Mouse (Mus musculus) CH12.LX (cell line): ENCODE results near the gene Lce6a. TPM values are rescaled to one million over a fixed set of nuclear protein-coding genes. Genes with fewer than 3 reads are reported as not detected.

Source experiments
- DNase-seq: peaks from one replicate; pipeline ENCODE4 v3.0.0-alpha.2; 2013; ENCODE audit errors: extremely low read depth
- H3K27ac ChIP-seq: 2 replicates; pipeline ENCODE4 v1.5.1; 2012; ENCODE audit warnings: low read depth, mild to moderate bottlenecking, control low read depth, moderate library complexity; ENCODE audit not compliant: insufficient read depth
- H3K27me3 ChIP-seq: replicated peaks from 2 replicates; pipeline ENCODE3; 2012; ENCODE audit warnings: inconsistent platforms
- H3K36me3 ChIP-seq, 2 experiments: replicated peaks in 1 of 2; 2 replicates each; pipeline versions ENCODE3 to v1.6.1; 2012; ENCODE audit warnings: inconsistent platforms in 1 of 2, low read length in 1 of 2, mild to moderate bottlenecking in 1 of 2, mixed read lengths in 1 of 2, moderate library complexity in 1 of 2; ENCODE audit not compliant: control insufficient read depth in 1 of 2, insufficient read depth in 1 of 2
- H3K4me1 ChIP-seq, 2 experiments: 2 replicates each; pipeline ENCODE4 v1.6.1; 2012; ENCODE audit warnings: inconsistent platforms in 1 of 2, moderate library complexity in 1 of 2; ENCODE audit not compliant: insufficient read depth in 2 of 2, control insufficient read depth in 1 of 2
- H3K4me2 ChIP-seq: 2 replicates; pipeline ENCODE4 v1.6.1; 2012; ENCODE audit warnings: low read depth, mild to moderate bottlenecking, control low read depth; ENCODE audit not compliant: poor library complexity, insufficient read depth, severe bottlenecking
- H3K4me3 ChIP-seq, 3 experiments: fragments of 150-350 bp in 1 of 3; sonication (generic) in 1 of 3; replicated peaks in 1 of 3; 2 replicates each; pipeline versions ENCODE3 to v1.5.1; 2011 to 2012; ENCODE audit warnings: low read depth in 2 of 3, low read length in 2 of 3, mild to moderate bottlenecking in 2 of 3, moderate library complexity in 2 of 3, control low read depth in 1 of 3, improper control_type of control experiment in 1 of 3, inconsistent platforms in 1 of 3, mixed read lengths in 1 of 3; ENCODE audit not compliant: poor library complexity in 1 of 3
- H3K79me2 ChIP-seq: replicated peaks from 2 replicates; pipeline ENCODE4 v1.6.1; 2012; ENCODE audit warnings: mild to moderate bottlenecking, moderate library complexity; ENCODE audit not compliant: control insufficient read depth, poor library complexity, insufficient read depth, severe bottlenecking; ENCODE audit errors: extremely low read depth
- H3K9ac ChIP-seq: 2 replicates; pipeline ENCODE4 v1.6.1; 2012; ENCODE audit warnings: low read depth, mild to moderate bottlenecking, control low read depth, moderate library complexity; ENCODE audit not compliant: insufficient read depth
- H3K9me3 ChIP-seq: replicated peaks from 2 replicates; pipeline ENCODE3; 2012; ENCODE audit warnings: low read length, inconsistent platforms, mixed read lengths
- CHD1 ChIP-seq: IDR thresholded peaks from 2 replicates; pipeline ENCODE4 v1.6.1; 2012; ENCODE audit warnings: low read depth, low read length, improper control_type of control experiment, inconsistent platforms
- CTCF ChIP-seq, 2 experiments: IDR thresholded peaks in 1 of 2; conservative IDR thresholded peaks in 1 of 2; 2 replicates each; pipeline ENCODE4 v1.5.1; 2011 to 2012; ENCODE audit warnings: low read depth in 2 of 2, low read length in 2 of 2, improper control_type of control experiment in 1 of 2, inconsistent platforms in 1 of 2, mild to moderate bottlenecking in 1 of 2, moderate library complexity in 1 of 2
- EP300 ChIP-seq: IDR thresholded peaks from 2 replicates; pipeline ENCODE4 v1.6.1; 2011; ENCODE audit warnings: low read length, improper control_type of control experiment
- HCFC1 ChIP-seq: IDR thresholded peaks from 2 replicates; pipeline ENCODE4 v1.6.1; 2012; ENCODE audit warnings: low read depth, mild to moderate bottlenecking, inconsistent platforms, low read length, improper control_type of control experiment
- KAT2A ChIP-seq: IDR thresholded peaks from 2 replicates; pipeline ENCODE4 v1.6.1; 2012; ENCODE audit warnings: low read length, improper control_type of control experiment, inconsistent platforms; ENCODE audit not compliant: insufficient replicate concordance
- MAFK ChIP-seq: IDR thresholded peaks from 2 replicates; pipeline ENCODE4 v1.6.1; 2011; ENCODE audit warnings: low read length, improper control_type of control experiment; ENCODE audit not compliant: insufficient replicate concordance
- MAZ ChIP-seq: IDR thresholded peaks from 2 replicates; pipeline ENCODE4 v1.6.1; 2012; ENCODE audit warnings: low read depth, mild to moderate bottlenecking, inconsistent platforms, low read length, improper control_type of control experiment, moderate library complexity
- MYC ChIP-seq: IDR thresholded peaks from 2 replicates; pipeline ENCODE4 v1.6.1; 2011; ENCODE audit warnings: low read depth, mild to moderate bottlenecking, improper control_type of control experiment, low read length
- NRF1 ChIP-seq: IDR thresholded peaks from 2 replicates; pipeline ENCODE4 v1.6.1; 2014; ENCODE audit warnings: low read depth, mild to moderate bottlenecking, inconsistent platforms, low read length, improper control_type of control experiment, moderate library complexity
- PAX5 ChIP-seq: IDR thresholded peaks from 2 replicates; pipeline ENCODE4 v1.6.1; 2012; ENCODE audit warnings: low read length, inconsistent platforms, mixed read lengths
- RCOR1 ChIP-seq: conservative IDR thresholded peaks from 2 replicates; pipeline ENCODE4 v1.6.1; 2012; ENCODE audit warnings: low read depth, mild to moderate bottlenecking, inconsistent platforms, low read length, improper control_type of control experiment
- SIN3A ChIP-seq: IDR thresholded peaks from 2 replicates; pipeline ENCODE4 v1.6.1; 2012; ENCODE audit warnings: low read length, improper control_type of control experiment, inconsistent platforms
- SMC3 ChIP-seq: IDR thresholded peaks from 2 replicates; pipeline ENCODE4 v1.6.1; 2011; ENCODE audit warnings: low read depth, low read length, improper control_type of control experiment
- dilution Hi-C: fragments of 300-500 bp; cut with MboI; formaldehyde crosslinking; loops from 2 replicates; pipeline ENCODE4 v1.14.3; 2020; ENCODE audit warnings: low sequenced_read_pairs; ENCODE audit not compliant: extremely low pct_unique_long_range_greater_than_20kb, extremely low pct_ligation_motif_present
- in situ Hi-C: fragments of 300-500 bp; cut with MboI; formaldehyde crosslinking; loops from 3 replicates; pipeline ENCODE4 v1.14.3; 2019; ENCODE audit warnings: low sequenced_read_pairs, low pct_ligation_motif_present, low pct_unique_long_range_greater_than_20kb, mixed read lengths
- polyA plus RNA-seq: library from polyadenylated mRNA; unstranded; fragments of >175 nt; gene quantifications from 2 replicates; pipeline ENCODE4 v1.2.1, GENCODE M21; 2012; ENCODE audit warnings: low read depth; ENCODE audit not compliant: insufficient read length
- total RNA-seq, 2 experiments: library from RNA; depleted of rRNA; stranded (reverse); fragments of 300-350 nt in 1 of 2; fragments of >200 nt in 1 of 2; gene quantifications; 2 replicates each; pipeline ENCODE4 v1.2.3; 2012 to 2014

The Lce6a gene
- total and polyA plus RNA-seq, 3 experiments = not detected

GRCm38 (mm10) chr3:92600456-92600855 lies 21.0 kb downstream of the Lce6a start:
- Histone ChIP-seq H3K27ac (no peak overlapping the region), H3K9me3 (no peaks in the 10 kb centered on the region), H3K36me3 (no peaks in the 10 kb centered on the region), H3K4me2 (no peak overlapping the region), H3K27me3 (no peaks in the 10 kb centered on the region), H3K4me3 (no peak overlapping the region), H3K79me2 (no peaks in the 10 kb centered on the region), H3K9ac (no peak overlapping the region), H3K4me1 (no peaks in the 10 kb centered on the region)
- in situ Hi-C loops = no loop called here
- TF ChIP-seq PAX5 = no peak
- TF ChIP-seq SMC3 = peak; percentile 18; the same call in 1 of the 2 replicates
- no peak for TF ChIP-seq SIN3A
- TF ChIP-seq RCOR1 = no peak
- no peak for TF ChIP-seq HCFC1
- 0 out of 4 replicates have a peak, but pooled peaks of 1 of the 2 experiments have one; percentile 21 for TF ChIP-seq CTCF (conservative IDR thresholded peaks at IDR 0.05 in 1 of 2, IDR thresholded peaks at IDR 0.05 in 1 of 2; ENCODE audit: low read depth in 2 of 2, low read length in 2 of 2)
- dilution Hi-C loops = no loop called here
- DNase-seq = peak; percentile 21

DNA sequence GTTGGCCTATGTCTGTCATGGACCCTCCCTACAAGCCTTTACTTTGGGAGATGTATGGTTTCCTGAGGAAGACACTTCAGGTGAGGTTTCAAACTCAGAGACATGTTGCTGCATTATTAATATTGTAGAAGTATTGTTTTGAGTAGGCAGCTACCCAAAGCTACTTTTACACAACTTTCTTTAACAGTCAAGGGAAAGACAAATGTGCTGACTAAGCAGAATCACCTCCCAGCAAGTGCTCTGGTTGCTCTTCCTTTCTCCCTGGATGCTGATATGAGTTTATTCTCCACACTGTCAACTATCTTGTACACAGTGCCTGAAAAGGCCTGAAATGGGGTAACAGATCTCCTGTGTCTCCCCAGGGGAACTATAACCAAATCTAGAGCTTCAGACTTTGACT lies 21.5 kb downstream of the Lce6a start:
- no peaks in the 10 kb centered on the region for H3K79me2 ChIP-seq
- H3K4me1 ChIP-seq = no peaks in the 10 kb centered on the region
- dilution Hi-C loops = no loop called here
- no peaks in the 10 kb centered on the region for H3K9me3 ChIP-seq
- H3K36me3 ChIP-seq = no peaks in the 10 kb centered on the region
- no peak overlapping the region for H3K9ac ChIP-seq
- in situ Hi-C loops = no loop called here
- TF ChIP-seq NRF1 (no peak), MAFK (peak; percentile 91), MAZ (no peak), CHD1 (no peak), KAT2A (no peak)
- no peak overlapping the region for H3K4me3 ChIP-seq
- H3K4me2 ChIP-seq = no peak overlapping the region
- H3K27me3 ChIP-seq = no peaks in the 10 kb centered on the region
- no peak overlapping the region for H3K27ac ChIP-seq
- no peak for DNase-seq

DNA sequence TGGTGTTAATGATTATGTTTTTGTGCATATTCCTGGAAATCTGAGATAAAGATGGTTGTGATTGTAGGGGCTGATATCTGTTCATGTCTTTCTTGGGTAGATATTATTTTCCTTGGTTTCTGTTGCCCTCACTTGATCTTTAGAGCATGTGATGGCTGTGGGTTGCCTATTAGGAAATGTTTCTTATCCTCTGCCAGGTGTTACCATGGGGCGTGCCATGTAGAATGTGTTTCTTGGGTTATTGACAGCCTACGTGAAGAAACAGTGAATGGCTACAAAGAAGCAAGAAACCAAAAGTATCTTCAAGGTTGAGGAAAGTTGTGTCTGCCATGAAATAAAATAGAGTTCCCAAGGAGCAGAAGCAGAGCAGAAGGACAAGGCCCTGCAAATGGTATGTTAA lies 23.0 kb downstream of the Lce6a start:
- H3K9me3 ChIP-seq = no peaks in the 10 kb centered on the region
- no peaks in the 10 kb centered on the region for H3K36me3 ChIP-seq
- no peak overlapping the region for H3K9ac ChIP-seq
- no peak for DNase-seq
- in situ Hi-C loops = no loop called here
- no peaks in the 10 kb centered on the region for H3K4me1 ChIP-seq
- H3K27me3 ChIP-seq = no peaks in the 10 kb centered on the region
- H3K27ac ChIP-seq = no peak overlapping the region
- H3K4me2 ChIP-seq = no peak overlapping the region
- H3K4me3 ChIP-seq = no peak overlapping the region
- dilution Hi-C loops = no loop called here
- no peaks in the 10 kb centered on the region for H3K79me2 ChIP-seq
- TF ChIP-seq MYC (no peak), EP300 (no peak)
